Mouse (Mus musculus) ZHBTc4 (cell line): Measurements from ENCODE around the gene Upk2.

Source experiments
- DNase-seq: peaks from one replicate; pipeline ENCODE4 v3.0.0-alpha.2; 2011; ENCODE audit warnings: low read depth, low spot score

The Upk2 gene

GRCm38 (mm10) chr9:44454891-44455220 lies at the start of gene Upk2:
Gene Upk2 (minus strand): TSS chr9:44454976.
- DNase-seq, result peak; percentile 73

GRCm38 (mm10) chr9:44502006-44502405 lies 47.2 kb upstream of the Upk2 start:
- peak; percentile 85 for DNase-seq

- no peak for DNase-seq
These were observed 46.6 kb upstream of the Upk2 start for GRCm38 (mm10) chr9:44501206-44501879.

- no peak for DNase-seq
These were observed 45.9 kb upstream of the Upk2 start for GRCm38 (mm10) chr9:44500638-44501175.

- DNase-seq, result no peak
These were observed 45.4 kb upstream of the Upk2 start for GRCm38 (mm10) chr9:44500163-44500533.

GRCm38 (mm10) chr9:44499356-44500162 lies 44.8 kb upstream of the Upk2 start:
- no peak for DNase-seq

GRCm38 (mm10) chr9:44498421-44499355 lies 43.9 kb upstream of the Upk2 start:
- DNase-seq, result peak; percentile 70

GRCm38 (mm10) chr9:44497624-44498377 lies 43.0 kb upstream of the Upk2 start:
- peak; percentile 87 for DNase-seq

GRCm38 (mm10) chr9:44496803-44497461 lies 42.2 kb upstream of the Upk2 start:
- peak; percentile 38 for DNase-seq

GRCm38 (mm10) chr9:44495810-44496344 lies 41.1 kb upstream of the Upk2 start:
- DNase-seq, result no peak

- peak; percentile 53 for DNase-seq
These were observed 40.4 kb upstream of the Upk2 start for GRCm38 (mm10) chr9:44494863-44495809.

- DNase-seq, result no peak
These were observed 39.6 kb upstream of the Upk2 start for GRCm38 (mm10) chr9:44494261-44494862.

GRCm38 (mm10) chr9:44492631-44493461 lies 38.1 kb upstream of the Upk2 start:
- no peak for DNase-seq

GRCm38 (mm10) chr9:44491351-44491750 lies 36.6 kb upstream of the Upk2 start:
- DNase-seq, result peak; percentile 75

- DNase-seq, result peak; percentile 39
These were observed 35.6 kb upstream of the Upk2 start for GRCm38 (mm10) chr9:44490086-44490967.

GRCm38 (mm10) chr9:44489651-44490085 lies 34.9 kb upstream of the Upk2 start:
- DNase-seq, result peak; percentile 46
